Mouse (Mus musculus): ENCODE measurements at regions not wholly inside any gene's neighbourhood (a gene's known extent, or its start where the extent isn't known, plus 50 kb on each side); places are given as distances from the start of the nearest gene placed in this dataset.

DNA sequence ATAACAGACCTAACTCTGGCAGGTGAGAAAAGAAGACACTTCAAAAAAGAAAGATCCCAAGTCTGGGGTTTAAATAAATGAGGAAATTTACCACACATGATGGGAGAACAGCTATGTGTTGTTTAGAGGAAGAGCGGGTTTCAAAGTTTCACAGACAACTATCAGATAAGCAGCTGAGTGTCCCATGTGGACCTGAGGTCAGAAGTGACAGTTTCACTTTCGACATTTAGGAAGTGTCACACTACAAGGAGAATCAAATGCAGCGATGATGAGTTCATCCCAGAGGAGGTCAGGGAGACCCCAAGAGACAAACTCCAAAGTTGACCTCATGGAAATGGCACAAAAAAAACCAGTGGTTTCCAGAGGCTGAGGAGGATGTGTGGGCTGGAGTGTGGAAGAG, 132.7 kb downstream of the Postn start:
- Histone ChIP-seq H3K27ac (ENCODE audit: low read depth) (no peak overlapping the region), H3K27me3 (ENCODE audit: control insufficient read depth, insufficient read depth, low read length) (no peaks in the 10 kb centered on the region), H3K36me3 (replicated peaks; ENCODE audit: control insufficient read depth, insufficient read depth, low read length) (no peaks in the 10 kb centered on the region), H3K9me3 (replicated peaks; ENCODE audit: control insufficient read depth, low read length) (no peaks in the 10 kb centered on the region), H3K9ac (replicated peaks; ENCODE audit: low read depth, low read length) (no peak overlapping the region), H3K4me2 (ENCODE audit: low read depth, low read length) (no peak overlapping the region), H3K4me1 (ENCODE audit: control insufficient read depth, insufficient read depth) (no peaks in the 10 kb centered on the region), H3K4me3 (ENCODE audit: low read depth, low read length) (no peak overlapping the region)
- ATAC-seq (ENCODE audit: insufficient read depth, low read depth) (no peak), DNase-seq (ENCODE audit: low spot score) (no peak)
- TF ChIP-seq EP300 (IDR thresholded peaks at IDR 0.05; ENCODE audit: low read depth) (no peak), CTCF (IDR thresholded peaks at IDR 0.05; ENCODE audit: low read depth) (no peak)
- 60% methylated on average over 3 of the region's 3 CpGs for WGBS

DNA sequence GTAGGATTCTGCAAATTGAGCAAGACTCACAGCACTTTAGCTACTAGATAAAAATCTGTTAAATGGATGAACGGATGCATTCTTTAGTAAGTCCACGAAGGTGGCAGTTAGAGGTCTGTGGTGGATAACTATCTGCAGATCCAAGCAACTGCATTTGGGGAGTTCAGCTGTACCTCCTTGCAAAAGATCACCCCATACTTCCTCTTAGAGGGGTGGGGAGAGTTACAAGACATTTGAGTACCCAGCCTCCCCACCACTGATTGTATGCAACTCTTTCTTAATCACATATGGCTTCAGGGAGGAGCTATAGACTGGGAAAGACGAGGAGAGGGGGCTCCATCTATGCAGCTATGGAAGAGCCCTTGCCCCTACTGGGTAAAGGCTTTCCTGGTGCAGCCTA, 144.1 kb downstream of the Postn start:
- Histone ChIP-seq H3K4me2 (ENCODE audit: low read depth, low read length) (no peak overlapping the region), H3K9ac (replicated peaks; ENCODE audit: low read depth, low read length) (no peak overlapping the region), H3K27ac (ENCODE audit: low read depth) (no peak overlapping the region), H3K9me3 (replicated peaks; ENCODE audit: control insufficient read depth, low read length) (no peaks in the 10 kb centered on the region), H3K27me3 (ENCODE audit: control insufficient read depth, insufficient read depth, low read length) (no peaks in the 10 kb centered on the region), H3K4me1 (ENCODE audit: control insufficient read depth, insufficient read depth) (no peaks in the 10 kb centered on the region), H3K4me3 (ENCODE audit: low read depth, low read length) (no peak overlapping the region), H3K36me3 (replicated peaks; ENCODE audit: control insufficient read depth, insufficient read depth, low read length) (no peaks in the 10 kb centered on the region)
- ATAC-seq (ENCODE audit: insufficient read depth, low read depth), result no peak
- no peak for TF ChIP-seq CTCF (IDR thresholded peaks at IDR 0.05; ENCODE audit: low read depth)
- WGBS, result 53% methylated on average over 3 of the region's 3 CpGs
- DNase-seq (ENCODE audit: low spot score), result no peak

DNA sequence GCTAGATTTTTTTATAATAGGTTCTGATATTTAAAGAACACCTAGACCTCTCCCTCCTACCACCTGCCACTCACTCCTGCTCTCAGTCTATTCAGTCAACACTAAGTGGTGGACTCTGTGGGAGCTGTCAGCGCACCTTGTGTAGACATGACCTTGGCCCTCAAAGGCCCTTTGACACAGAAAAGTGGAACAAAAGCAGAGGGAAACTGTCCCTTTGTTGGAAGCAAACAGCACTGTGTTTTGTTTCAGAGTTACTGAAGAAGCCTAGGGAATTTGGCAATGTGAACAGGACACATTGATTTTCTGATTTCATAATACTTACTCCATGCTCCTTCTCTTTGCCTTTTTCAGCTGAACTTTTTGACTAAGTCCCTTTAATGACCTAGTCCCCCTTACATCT, 146.7 kb downstream of the Postn start:
- Histone ChIP-seq H3K9me3 (replicated peaks; ENCODE audit: control insufficient read depth, low read length) (no peaks in the 10 kb centered on the region), H3K27ac (ENCODE audit: low read depth) (no peak overlapping the region), H3K4me1 (ENCODE audit: control insufficient read depth, insufficient read depth) (no peaks in the 10 kb centered on the region), H3K36me3 (replicated peaks; ENCODE audit: control insufficient read depth, insufficient read depth, low read length) (no peaks in the 10 kb centered on the region), H3K27me3 (ENCODE audit: control insufficient read depth, insufficient read depth, low read length) (no peaks in the 10 kb centered on the region), H3K4me2 (ENCODE audit: low read depth, low read length) (no peak overlapping the region), H3K9ac (replicated peaks; ENCODE audit: low read depth, low read length) (no peak overlapping the region), H3K4me3 (ENCODE audit: low read depth, low read length) (no peak overlapping the region)
- 86% methylated on average over 1 of the region's 1 CpGs for WGBS
- DNase-seq (ENCODE audit: low spot score), result no peak
- ATAC-seq (ENCODE audit: insufficient read depth, low read depth), result no peak
- no peak for TF ChIP-seq CTCF (IDR thresholded peaks at IDR 0.05; ENCODE audit: low read depth)
- TF ChIP-seq EP300 (IDR thresholded peaks at IDR 0.05; ENCODE audit: low read depth), result no peak

DNA sequence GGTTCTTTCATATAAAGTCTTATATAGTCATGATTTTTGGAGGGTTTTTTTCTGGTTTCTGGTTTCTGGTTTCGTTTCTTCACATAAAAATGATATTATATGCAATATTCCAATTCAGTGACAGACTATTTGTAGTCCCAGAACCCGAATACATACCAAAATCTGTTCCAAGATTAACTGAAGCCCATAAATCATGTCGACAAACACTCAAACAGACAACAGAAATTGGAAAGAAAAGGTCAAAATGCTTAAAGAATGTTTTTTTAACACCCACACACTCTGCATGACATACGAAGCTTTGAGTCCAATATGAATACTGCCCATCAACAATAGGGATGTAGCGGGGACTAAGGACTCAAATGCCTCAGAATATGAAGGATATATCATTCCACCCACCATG, 148.0 kb downstream of the Postn start:
- TF ChIP-seq EP300 (IDR thresholded peaks at IDR 0.05; ENCODE audit: low read depth) (no peak), CTCF (IDR thresholded peaks at IDR 0.05; ENCODE audit: low read depth) (no peak)
- ATAC-seq (ENCODE audit: insufficient read depth, low read depth), result no peak
- Histone ChIP-seq H3K27ac (ENCODE audit: low read depth) (no peak overlapping the region), H3K27me3 (ENCODE audit: control insufficient read depth, insufficient read depth, low read length) (no peaks in the 10 kb centered on the region), H3K9ac (replicated peaks; ENCODE audit: low read depth, low read length) (no peak overlapping the region), H3K4me3 (ENCODE audit: low read depth, low read length) (no peak overlapping the region), H3K4me1 (ENCODE audit: control insufficient read depth, insufficient read depth) (no peaks in the 10 kb centered on the region), H3K4me2 (ENCODE audit: low read depth, low read length) (no peak overlapping the region), H3K9me3 (replicated peaks; ENCODE audit: control insufficient read depth, low read length) (no peaks in the 10 kb centered on the region), H3K36me3 (replicated peaks; ENCODE audit: control insufficient read depth, insufficient read depth, low read length) (no peaks in the 10 kb centered on the region)
- WGBS, result 57% methylated on average over 5 of the region's 5 CpGs
- DNase-seq (ENCODE audit: low spot score), result no peak

DNA sequence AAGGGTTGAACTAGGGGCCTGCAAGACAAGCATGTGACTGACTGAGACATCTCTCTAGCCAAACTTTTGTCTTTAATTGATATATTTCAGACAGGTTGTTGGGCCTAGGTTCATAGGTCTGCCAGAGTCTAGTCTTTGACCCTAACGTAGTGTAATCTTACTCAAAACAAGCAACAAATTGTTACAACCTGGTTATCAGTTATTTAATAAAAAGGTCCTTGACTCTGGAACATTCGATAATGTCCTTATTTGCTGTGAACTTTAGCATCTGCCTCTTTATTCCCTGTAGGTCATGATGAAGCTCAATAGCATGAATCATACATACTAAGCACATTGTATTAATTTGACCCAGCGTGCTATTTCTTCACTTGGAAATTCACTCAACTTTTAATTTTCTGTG, 156.3 kb downstream of the Postn start:
- H3K27ac ChIP-seq (ENCODE audit: low read depth), result no peak overlapping the region
- DNase-seq (ENCODE audit: low spot score) (no peak), ATAC-seq (ENCODE audit: insufficient read depth, low read depth) (no peak)
- H3K4me2 ChIP-seq (ENCODE audit: low read depth, low read length), result no peak overlapping the region
- H3K9me3 ChIP-seq (replicated peaks; ENCODE audit: control insufficient read depth, low read length), result no peaks in the 10 kb centered on the region
- no peaks in the 10 kb centered on the region for H3K36me3 ChIP-seq (replicated peaks; ENCODE audit: control insufficient read depth, insufficient read depth, low read length)
- TF ChIP-seq EP300 (IDR thresholded peaks at IDR 0.05; ENCODE audit: low read depth) (no peak), CTCF (IDR thresholded peaks at IDR 0.05; ENCODE audit: low read depth) (no peak)
- no peak overlapping the region for H3K4me3 ChIP-seq (ENCODE audit: low read depth, low read length)
- 68% methylated on average over 3 of the region's 3 CpGs for WGBS
- H3K4me1 ChIP-seq (ENCODE audit: control insufficient read depth, insufficient read depth), result no peaks in the 10 kb centered on the region
- no peak overlapping the region for H3K9ac ChIP-seq (replicated peaks; ENCODE audit: low read depth, low read length)
- no peaks in the 10 kb centered on the region for H3K27me3 ChIP-seq (ENCODE audit: control insufficient read depth, insufficient read depth, low read length)

DNA sequence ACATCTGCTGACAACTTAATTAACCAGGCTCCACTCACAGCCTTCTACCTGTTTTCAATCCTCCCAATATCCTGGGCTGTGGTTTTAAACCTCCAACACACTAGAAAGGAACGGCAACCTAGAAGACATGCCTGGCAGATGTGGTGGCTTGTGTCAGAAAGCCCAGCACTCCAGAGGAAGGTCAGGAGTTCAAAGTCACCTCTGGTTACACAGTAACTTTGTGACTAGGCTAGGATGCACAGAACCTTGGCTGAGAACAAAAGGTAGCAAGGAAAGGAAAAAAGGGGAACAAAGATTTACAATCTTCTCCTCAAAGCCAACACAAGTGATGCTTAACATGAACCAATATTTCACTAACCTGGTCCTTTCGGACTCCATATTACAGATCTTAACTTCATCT, 161.8 kb downstream of the Postn start:
- no peaks in the 10 kb centered on the region for H3K9me3 ChIP-seq (replicated peaks; ENCODE audit: control insufficient read depth, low read length)
- H3K4me3 ChIP-seq (ENCODE audit: low read depth, low read length), result no peak overlapping the region
- no peak for ATAC-seq (ENCODE audit: insufficient read depth, low read depth)
- no peak for DNase-seq (ENCODE audit: low spot score)
- H3K36me3 ChIP-seq (replicated peaks; ENCODE audit: control insufficient read depth, insufficient read depth, low read length), result no peaks in the 10 kb centered on the region
- WGBS, result 85% methylated on average over 2 of the region's 2 CpGs
- no peaks in the 10 kb centered on the region for H3K27me3 ChIP-seq (ENCODE audit: control insufficient read depth, insufficient read depth, low read length)
- no peak overlapping the region for H3K27ac ChIP-seq (ENCODE audit: low read depth)
- H3K9ac ChIP-seq (replicated peaks; ENCODE audit: low read depth, low read length), result no peak overlapping the region
- no peaks in the 10 kb centered on the region for H3K4me1 ChIP-seq (ENCODE audit: control insufficient read depth, insufficient read depth)
- TF ChIP-seq CTCF (IDR thresholded peaks at IDR 0.05; ENCODE audit: low read depth) (no peak), EP300 (IDR thresholded peaks at IDR 0.05; ENCODE audit: low read depth) (no peak)
- H3K4me2 ChIP-seq (ENCODE audit: low read depth, low read length), result no peak overlapping the region
